ENCODE assay signal across 34 mouse cellular contexts in the genomic region with DNA sequence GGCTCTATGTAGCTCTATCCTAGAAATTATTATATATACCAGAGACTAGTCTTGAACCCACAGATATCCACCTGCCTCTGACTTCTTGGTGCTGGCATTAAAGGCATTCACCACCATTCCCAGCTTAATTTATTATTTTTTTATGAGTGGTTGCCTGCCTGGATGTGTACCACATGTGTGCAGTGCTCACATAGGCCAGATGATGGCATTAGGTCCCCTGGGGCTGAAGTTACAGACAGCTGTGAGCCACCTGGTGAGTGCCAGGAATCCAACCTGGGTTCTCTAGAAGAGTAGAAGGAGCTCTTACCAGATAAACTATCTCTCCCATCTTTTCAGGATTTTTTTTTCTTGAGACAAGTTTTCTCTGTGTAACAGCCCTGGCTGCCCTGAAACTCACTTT. TPM values are rescaled to one million over a fixed set of nuclear protein-coding genes. Genes with fewer than 3 reads are reported as not detected.
DNase-seq lines count a peak whose midpoint lies in the region; TF ChIP-seq lines count a peak whose summit lies in the region.
"Had no signal": no experiment of that assay in that cellular context is flagged by ENCODE, and none has a peak within 500 bp of the region (broad histone marks: within the 10 kb centered on the region; RNA-seq: fewer than 3 reads in every experiment).

No protein-coding gene starts in this region.

- no peak overlapping the region for H3K9ac ChIP-seq in MEL (ENCODE audit: control insufficient read depth, low read depth, low read length, poor library complexity, severe bottlenecking)
- H3K9ac ChIP-seq: embryonic facial prominence, embryonic 12.5 days; embryonic facial prominence, embryonic 15.5 days; forebrain, postnatal 0 days; heart, embryonic 12.5 days; heart, embryonic 15.5 days; hindbrain, embryonic 13.5 days had no signal

- no peaks in the 10 kb centered on the region for H3K9me3 ChIP-seq in MEL (replicated peaks; ENCODE audit: insufficient read depth, low read length)
- H3K9me3 ChIP-seq: embryonic facial prominence, embryonic 12.5 days; embryonic facial prominence, embryonic 15.5 days; heart, embryonic 15.5 days had no signal

- TF ChIP-seq EP300 in MEL (IDR thresholded peaks at IDR 0.05; ENCODE audit: low read depth in 1 of 2, low read length in 2 of 2) = no peak

- no peak overlapping the region for H3K4me3 ChIP-seq in kidney, adult 2 months (ENCODE audit: insufficient read depth, low read depth, low read length)
- no peak overlapping the region for H3K4me3 ChIP-seq in MEL (ENCODE audit: control insufficient read depth in 1 of 2, insufficient read depth in 1 of 2, low read depth in 2 of 2, low read length in 2 of 2)
- H3K4me3 ChIP-seq: embryonic facial prominence, embryonic 12.5 days; embryonic facial prominence, embryonic 15.5 days; heart, embryonic 12.5 days; heart, embryonic 15.5 days; hindbrain, embryonic 10.5 days; hindbrain, embryonic 13.5 days had no signal

- no peaks in the 10 kb centered on the region for H3K27me3 ChIP-seq in kidney, adult 2 months (replicated peaks; ENCODE audit: control insufficient read depth, insufficient read depth, low read length)
- peaks cover 2 to 3% of the 10 kb centered on the region in 2 experiments for H3K27me3 ChIP-seq in MEL (ENCODE audit: control insufficient read depth in 1 of 2, insufficient read depth in 2 of 2, low read length in 2 of 2)

- no peak overlapping the region for H3K27ac ChIP-seq in kidney, adult 2 months (ENCODE audit: insufficient read depth, low read depth, low read length)
- H3K27ac ChIP-seq in MEL (ENCODE audit: control insufficient read depth, low read depth, low read length) = no peak overlapping the region
- H3K27ac ChIP-seq: embryonic facial prominence, embryonic 12.5 days; embryonic facial prominence, embryonic 15.5 days; heart, embryonic 15.5 days; hindbrain, embryonic 10.5 days; hindbrain, embryonic 13.5 days had no signal

- peak; percentile 45 for TF ChIP-seq RAD21 in MEL (IDR thresholded peaks at IDR 0.05; ENCODE audit: low read depth, low read length)

- H3K36me3 ChIP-seq in kidney, adult 2 months (ENCODE audit: control insufficient read depth, insufficient read depth, low read length) = no peaks in the 10 kb centered on the region
- H3K36me3 ChIP-seq in MEL (ENCODE audit: control insufficient read depth in 1 of 2, insufficient read depth in 2 of 2, low read length in 2 of 2) = no peaks in the 10 kb centered on the region
- H3K36me3 ChIP-seq: embryonic facial prominence, embryonic 12.5 days; embryonic facial prominence, embryonic 15.5 days; heart, embryonic 12.5 days; heart, embryonic 15.5 days; hindbrain, embryonic 10.5 days; hindbrain, embryonic 13.5 days had no signal

- no peak for DNase-seq in kidney, adult 2 months
- DNase-seq in kidney, adult 11 months = no peak
- peak; percentile 32 for DNase-seq in A20 (ENCODE audit: low read depth, low spot score)
- no peak for DNase-seq in MEL (ENCODE audit: low read depth, low spot score)
- DNase-seq in frontal cortex, postnatal 36 days (ENCODE audit: low spot score in 2 of 2) = no peak
- DNase-seq in ovary, postnatal 10 days (ENCODE audit: low spot score) = no peak
- DNase-seq: adrenal gland, postnatal 10 days; adrenal gland, postnatal 36 days; cerebellum, adult 11 months; cerebellum, adult 2 months; cerebellum, adult 9-11 months; cerebellum, postnatal 25 days; forebrain, postnatal 0 days; gastrocnemius, postnatal 25 days; heart, adult 18-20 months; heart, postnatal 10 days; heart, postnatal 36 days had no signal

- no peaks in the 10 kb centered on the region for H3K79me2 ChIP-seq in MEL (ENCODE audit: control insufficient read depth, insufficient read depth, low read length, poor library complexity)

- 0 out of 2 replicates have a peak, but pooled peaks have one; percentile 10 for TF ChIP-seq CTCF in kidney, adult 2 months (conservative IDR thresholded peaks at IDR 0.05; ENCODE audit: insufficient read depth, insufficient read length, low read depth, low read length)
- TF ChIP-seq CTCF in MEL (IDR thresholded peaks at IDR 0.05 in 2 of 3, conservative IDR thresholded peaks at IDR 0.05 in 1 of 3; ENCODE audit: control insufficient read depth in 1 of 3, insufficient read depth in 1 of 3, low read depth in 2 of 3, low read length in 3 of 3, poor library complexity in 1 of 3, severe bottlenecking in 1 of 3) = peak in 2 of 3 experiments; percentile 35 to 52; a peak in 4 of 6 replicates

- H3K4me1 ChIP-seq in kidney, adult 2 months (ENCODE audit: control insufficient read depth, insufficient read depth, low read length) = no peaks in the 10 kb centered on the region
- no peaks in the 10 kb centered on the region for H3K4me1 ChIP-seq in MEL (ENCODE audit: control insufficient read depth in 1 of 2, insufficient read depth in 2 of 2, low read length in 2 of 2)
- H3K4me1 ChIP-seq: embryonic facial prominence, embryonic 12.5 days; embryonic facial prominence, embryonic 15.5 days; heart, embryonic 12.5 days; heart, embryonic 15.5 days; hindbrain, embryonic 10.5 days had no signal

- no peak for TF ChIP-seq POLR2A in kidney, adult 2 months (IDR thresholded peaks at IDR 0.05; ENCODE audit: low read depth, low read length)
- TF ChIP-seq POLR2A in MEL (IDR thresholded peaks at IDR 0.05; ENCODE audit: control insufficient read depth in 1 of 2, insufficient read depth in 1 of 2, low read depth in 1 of 2, low read length in 2 of 2, poor library complexity in 1 of 2) = no peak

TF ChIP-seq in MEL, 35 proteins besides CTCF, POLR2A, EP300 and RAD21:
- TF ChIP-seq HCFC1 (IDR thresholded peaks at IDR 0.05; ENCODE audit: low read depth, low read length) (no peak), CHD1 (IDR thresholded peaks at IDR 0.05; ENCODE audit: low read depth, low read length) (no peak), TBP (IDR thresholded peaks at IDR 0.05; ENCODE audit: low read depth, low read length) (no peak), POLR2AphosphoS2 (IDR thresholded peaks at IDR 0.05; ENCODE audit: low read length) (no peak), SMC3 (IDR thresholded peaks at IDR 0.05; ENCODE audit: low read depth, low read length) (peak; percentile 59), ZC3H11A (IDR thresholded peaks at IDR 0.05; ENCODE audit: low read depth, low read length) (peak; percentile 15; the same call in 1 of the 2 replicates), JUND (IDR thresholded peaks at IDR 0.05; ENCODE audit: low read depth, low read length) (no peak)

RNA-seq across cellular contexts. Expression of a gene that starts 4.8 kb away (rescaled TPM):
- polyA plus RNA-seq in kidney, adult 2 months (2012; rRNA removed) = 0.02 and 0.04 TPM in 2 replicates
- total RNA-seq in MEL (2012; rRNA removed) = 0.04 TPM in 1 of 2 replicates, not detected in the other
- not detected for polyA plus RNA-seq in MEL (2012; ENCODE audit: insufficient read depth in 1 of 2, insufficient read length in 2 of 2, low read depth in 1 of 2, low replicate concordance in 2 of 2, missing spikeins in 1 of 2)
- total RNA-seq: adrenal gland, adult 18-20 months; adrenal gland, postnatal 10 days; adrenal gland, postnatal 36 days; common myeloid progenitor, adult 5-6 weeks; ES-E14; forebrain, postnatal 0 days; gastrocnemius, adult 8-10 months; gastrocnemius, postnatal 25 days; heart, adult 18-20 months; heart, postnatal 10 days; heart, postnatal 36 days had no signal
- polyA plus RNA-seq: C2C12; CD4-positive, CD25-positive, alpha-beta regulatory T cell, adult 4 months; cerebellum, adult 2 months; embryonic facial prominence, embryonic 12.5 days; embryonic facial prominence, embryonic 15.5 days; forebrain, embryonic 11.5 days; forebrain, embryonic 14.5 days; forebrain, postnatal 0 days; frontal cortex, adult 2 months; heart, embryonic 12.5 days; heart, embryonic 15.5 days; hindbrain, embryonic 10.5 days; hindbrain, embryonic 13.5 days; hindbrain, embryonic 16.5 days; Patski had no signal

RNA-seq across cellular contexts. Expression of a gene that starts 4.9 kb away (rescaled TPM):
- polyA plus RNA-seq in kidney, adult 2 months (2012; rRNA removed) = 19.2 and 22.4 TPM in 2 replicates
- total RNA-seq in MEL (2012; rRNA removed) = 0.29 and 0.31 TPM in 2 replicates
- 1 to 10 TPM in 1 of 2 experiments, not detected in 1; 2.4 TPM for polyA plus RNA-seq in MEL (2012; ENCODE audit: insufficient read depth in 1 of 2, insufficient read length in 2 of 2, low read depth in 1 of 2, low replicate concordance in 2 of 2, missing spikeins in 1 of 2)
- total RNA-seq: common myeloid progenitor, adult 5-6 weeks had no signal
- polyA plus RNA-seq: CD4-positive, CD25-positive, alpha-beta regulatory T cell, adult 4 months had no signal

RNA-seq across cellular contexts. Expression of a gene that starts 8.0 kb away (rescaled TPM):
- 0.20 and 0.26 TPM in 2 replicates for polyA plus RNA-seq in kidney, adult 2 months (2012; rRNA removed)
- total RNA-seq in MEL (2012; rRNA removed) = not detected in 2 replicates
- polyA plus RNA-seq in MEL (2012; ENCODE audit: insufficient read depth in 1 of 2, insufficient read length in 2 of 2, low read depth in 1 of 2, low replicate concordance in 2 of 2, missing spikeins in 1 of 2) = not detected
- total RNA-seq: adrenal gland, adult 18-20 months; adrenal gland, postnatal 10 days; adrenal gland, postnatal 36 days; common myeloid progenitor, adult 5-6 weeks; ES-E14; forebrain, postnatal 0 days; gastrocnemius, adult 8-10 months; gastrocnemius, postnatal 25 days; heart, adult 18-20 months; heart, postnatal 10 days; heart, postnatal 36 days had no signal
- polyA plus RNA-seq: C2C12; CD4-positive, CD25-positive, alpha-beta regulatory T cell, adult 4 months; cerebellum, adult 2 months; embryonic facial prominence, embryonic 12.5 days; embryonic facial prominence, embryonic 15.5 days; forebrain, embryonic 11.5 days; forebrain, embryonic 14.5 days; forebrain, postnatal 0 days; frontal cortex, adult 2 months; heart, embryonic 12.5 days; heart, embryonic 15.5 days; hindbrain, embryonic 10.5 days; hindbrain, embryonic 16.5 days; Patski had no signal

RNA-seq across cellular contexts. Expression of a gene that starts 8.6 kb away (rescaled TPM):
- polyA plus RNA-seq in kidney, adult 2 months (2012; rRNA removed) = 2.6 and 3.3 TPM in 2 replicates
- total RNA-seq in MEL (2012; rRNA removed) = 4.8 and 5.1 TPM in 2 replicates
- polyA plus RNA-seq in MEL (2012; ENCODE audit: insufficient read depth in 1 of 2, insufficient read length in 2 of 2, low read depth in 1 of 2, low replicate concordance in 2 of 2, missing spikeins in 1 of 2) = 10 to 100 TPM in 1 of 2 experiments, not detected in 1; 26.8 TPM
- polyA plus RNA-seq: CD4-positive, CD25-positive, alpha-beta regulatory T cell, adult 4 months had no signal

RNA-seq across cellular contexts. Expression of a gene that starts 11.7 kb away (rescaled TPM):
- 0.28 and 0.38 TPM in 2 replicates for polyA plus RNA-seq in kidney, adult 2 months (2012; rRNA removed)
- total RNA-seq in MEL (2012; rRNA removed) = 0.19 TPM in 1 of 2 replicates, not detected in the other
- polyA plus RNA-seq in MEL (2012; ENCODE audit: insufficient read depth in 1 of 2, insufficient read length in 2 of 2, low read depth in 1 of 2, low replicate concordance in 2 of 2, missing spikeins in 1 of 2) = under 1 TPM in 1 of 2 experiments, not detected in 1; 0.15 TPM
- total RNA-seq: adrenal gland, adult 18-20 months; adrenal gland, postnatal 10 days; adrenal gland, postnatal 36 days; common myeloid progenitor, adult 5-6 weeks; gastrocnemius, adult 8-10 months; gastrocnemius, postnatal 25 days; heart, adult 18-20 months; heart, postnatal 10 days; heart, postnatal 36 days had no signal
- polyA plus RNA-seq: C2C12; forebrain, embryonic 11.5 days; heart, embryonic 12.5 days; heart, embryonic 15.5 days had no signal
